Mouse (Mus musculus) forebrain, embryonic 11.5 days (tissue): ENCODE results near the gene Tnks1bp1. TPM values are rescaled to one million over a fixed set of nuclear protein-coding genes. Genes with fewer than 3 reads are reported as not detected.

Experiments used
- ATAC-seq: fragments of 200-750 bp; cut with Nextera tagmentation; replicated peaks from 2 replicates; pipeline ENCODE4 v1.8.0; 2017; ENCODE audit warnings: moderate TSS enrichment; ENCODE audit not compliant: low FRiP score
- DNase-seq: peaks from one replicate; pipeline ENCODE4 v3.0.0-alpha.2; 2017; ENCODE audit warnings: low spot score
- H3K27ac ChIP-seq: fragments of 300-500 bp; sonication (generic); 2 replicates; pipeline ENCODE4 v1.5.1; 2014; ENCODE audit warnings: low read depth, low read length
- H3K27me3 ChIP-seq: fragments of 300-500 bp; sonication (generic); 2 replicates; pipeline ENCODE4 v1.6.1; 2014; ENCODE audit warnings: mild to moderate bottlenecking, low read length, mixed read lengths; ENCODE audit not compliant: control insufficient read depth, insufficient read depth
- H3K36me3 ChIP-seq: fragments of 300-500 bp; sonication (generic); 2 replicates; pipeline ENCODE4 v1.6.1; 2014; ENCODE audit warnings: mild to moderate bottlenecking, low read length, moderate library complexity, mixed read lengths; ENCODE audit not compliant: control insufficient read depth, insufficient read depth
- H3K4me1 ChIP-seq: fragments of 300-500 bp; sonication (generic); replicated peaks from 2 replicates; pipeline ENCODE4 v1.6.1; 2014; ENCODE audit warnings: low read length, mixed read lengths; ENCODE audit not compliant: control insufficient read depth, insufficient read depth
- H3K4me2 ChIP-seq: fragments of 300-500 bp; sonication (generic); 2 replicates; pipeline ENCODE4 v1.6.1; 2014; ENCODE audit warnings: low read depth, mild to moderate bottlenecking, low read length, moderate library complexity, mixed read lengths; ENCODE audit not compliant: severe bottlenecking
- H3K4me3 ChIP-seq: fragments of 300-500 bp; sonication (generic); 2 replicates; pipeline ENCODE4 v1.5.1; 2014; ENCODE audit warnings: low read depth, low read length
- H3K9ac ChIP-seq: fragments of 300-500 bp; sonication (generic); 2 replicates; pipeline ENCODE4 v1.6.1; 2014; ENCODE audit warnings: low read length
- H3K9me3 ChIP-seq: fragments of 300-500 bp; sonication (generic); 2 replicates; pipeline ENCODE4 v1.6.1; 2016; ENCODE audit warnings: low read length, mixed read lengths; ENCODE audit not compliant: control insufficient read depth
- WGBS: fragments of 180-500 bp; shearing (Covaris S2); extraction: QIAGEN DNeasy Blood & Tissue Kit; methylation state at CpG from one replicate; pipeline ENCODE4 v1.1.7; 2014; 5-methylcytosine and 5-hydroxymethylcytosine counted together
- polyA plus RNA-seq: library from polyadenylated mRNA; unstranded; fragments of >200 nt; fragmentation: Nextera tagmentation; extraction: Ambion mirVana; gene quantifications from 2 replicates; pipeline ENCODE4 v1.2.1, GENCODE M21; 2014

Gene Tnks1bp1
- polyA plus RNA-seq, 1 experiment from 2014 or later, result 10.2 TPM

DNA sequence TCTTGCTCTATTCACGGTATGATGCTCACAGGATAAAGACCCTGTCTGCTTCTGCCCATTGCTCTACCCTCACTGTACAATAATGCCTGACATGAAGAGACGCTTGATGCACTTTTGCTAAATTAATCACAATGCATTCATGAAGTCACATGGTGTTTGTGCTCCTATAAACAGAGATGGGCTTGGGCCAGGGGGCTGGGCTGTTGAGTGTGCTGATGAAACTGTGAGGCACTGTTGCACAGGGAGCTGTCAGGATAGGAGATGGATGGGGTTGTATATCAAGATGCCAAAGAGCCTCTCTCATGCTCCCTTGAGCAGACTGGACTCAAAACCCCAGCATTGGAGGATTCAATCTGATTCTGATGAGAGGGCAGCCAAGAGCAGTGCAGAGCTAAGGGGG is 14.7 kb upstream of the Tnks1bp1 start:
- ATAC-seq, result no peak

DNA sequence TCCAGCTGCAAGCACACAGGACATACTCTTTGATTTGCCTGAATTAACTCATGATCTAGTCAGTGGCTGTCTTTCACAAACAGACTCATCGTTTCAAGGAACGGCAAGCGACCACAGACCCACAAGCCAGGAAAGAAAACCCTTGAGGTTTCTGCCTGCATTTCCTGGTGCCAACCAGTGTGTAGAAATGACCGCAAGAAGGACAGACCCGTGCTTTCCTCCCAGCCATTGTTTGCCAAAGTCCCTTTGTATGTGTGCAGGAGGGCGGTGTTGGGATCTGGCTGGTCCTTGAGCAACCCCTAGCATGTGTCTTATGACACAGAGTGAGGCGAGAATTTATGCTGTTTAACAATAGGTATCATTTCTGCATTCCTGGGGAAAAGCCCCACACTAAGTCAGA is 13.7 kb upstream of the Tnks1bp1 start:
- H3K27ac ChIP-seq, result no peak overlapping the region
- no peak for DNase-seq
- no peaks in the 10 kb centered on the region for H3K9me3 ChIP-seq
- H3K4me1 ChIP-seq, result peaks cover 10% of the 10 kb centered on the region
- no peak overlapping the region for H3K4me2 ChIP-seq
- ATAC-seq, result no peak
- H3K36me3 ChIP-seq, result no peaks in the 10 kb centered on the region
- no peak overlapping the region for H3K9ac ChIP-seq
- no peaks in the 10 kb centered on the region for H3K27me3 ChIP-seq
- no peak overlapping the region for H3K4me3 ChIP-seq
- 84% methylated on average over 7 of the region's 7 CpGs for WGBS

More for the DNA sequence above, 14.7 kb upstream of the Tnks1bp1 start:
- H3K9me3 ChIP-seq, result no peaks in the 10 kb centered on the region
- no peaks in the 10 kb centered on the region for H3K36me3 ChIP-seq
- no peak for DNase-seq
- no peak overlapping the region for H3K4me3 ChIP-seq
- H3K9ac ChIP-seq, result no peak overlapping the region
- WGBS, result 92% methylated on average over 2 of the region's 2 CpGs
- peaks cover 4% of the 10 kb centered on the region for H3K4me1 ChIP-seq
- H3K4me2 ChIP-seq, result no peak overlapping the region
- H3K27ac ChIP-seq, result no peak overlapping the region
- H3K27me3 ChIP-seq, result no peaks in the 10 kb centered on the region

DNA sequence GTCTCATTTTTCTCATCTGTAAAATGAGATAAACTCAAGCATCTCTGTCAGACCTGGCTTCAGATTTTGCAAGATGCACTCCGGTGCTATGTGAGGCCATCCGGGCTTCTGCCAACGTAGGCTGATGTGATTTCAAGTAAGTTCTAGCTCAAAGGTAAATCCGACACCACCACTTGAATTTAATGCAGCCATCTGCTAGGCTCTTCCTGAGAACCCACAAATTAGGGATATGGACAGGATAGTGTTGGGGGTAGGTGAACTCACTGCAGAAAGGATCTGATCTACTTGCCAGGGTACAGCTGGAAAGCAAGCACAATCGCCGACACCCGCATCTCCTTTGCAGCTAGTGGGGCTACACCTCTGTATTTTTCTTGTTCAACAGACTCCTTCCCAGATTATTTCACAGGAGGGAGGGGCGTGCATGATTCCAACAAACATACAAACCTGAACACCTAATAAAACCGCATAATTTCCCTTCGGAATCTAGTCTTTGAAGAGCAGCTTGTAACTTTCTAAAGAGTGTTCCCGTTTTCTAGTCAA is 11.2 kb upstream of the Tnks1bp1 start:
- H3K9me3 ChIP-seq, result no peaks in the 10 kb centered on the region
- H3K4me3 ChIP-seq, result peak overlapping the region; percentile 80
- peak overlapping the region; percentile 66 for H3K4me2 ChIP-seq
- no peaks in the 10 kb centered on the region for H3K27me3 ChIP-seq
- H3K4me1 ChIP-seq, result peaks cover 10% of the 10 kb centered on the region
- ATAC-seq (peak; percentile 47), DNase-seq (peak; percentile 64)
- H3K27ac ChIP-seq, result 0 out of 2 replicates have a peak overlapping the region, but pooled peaks have one; percentile 31
- WGBS, result 10% methylated on average over 11 of the region's 11 CpGs
- peaks cover 16% of the 10 kb centered on the region for H3K36me3 ChIP-seq
- peak overlapping the region; percentile 97 for H3K9ac ChIP-seq

DNA sequence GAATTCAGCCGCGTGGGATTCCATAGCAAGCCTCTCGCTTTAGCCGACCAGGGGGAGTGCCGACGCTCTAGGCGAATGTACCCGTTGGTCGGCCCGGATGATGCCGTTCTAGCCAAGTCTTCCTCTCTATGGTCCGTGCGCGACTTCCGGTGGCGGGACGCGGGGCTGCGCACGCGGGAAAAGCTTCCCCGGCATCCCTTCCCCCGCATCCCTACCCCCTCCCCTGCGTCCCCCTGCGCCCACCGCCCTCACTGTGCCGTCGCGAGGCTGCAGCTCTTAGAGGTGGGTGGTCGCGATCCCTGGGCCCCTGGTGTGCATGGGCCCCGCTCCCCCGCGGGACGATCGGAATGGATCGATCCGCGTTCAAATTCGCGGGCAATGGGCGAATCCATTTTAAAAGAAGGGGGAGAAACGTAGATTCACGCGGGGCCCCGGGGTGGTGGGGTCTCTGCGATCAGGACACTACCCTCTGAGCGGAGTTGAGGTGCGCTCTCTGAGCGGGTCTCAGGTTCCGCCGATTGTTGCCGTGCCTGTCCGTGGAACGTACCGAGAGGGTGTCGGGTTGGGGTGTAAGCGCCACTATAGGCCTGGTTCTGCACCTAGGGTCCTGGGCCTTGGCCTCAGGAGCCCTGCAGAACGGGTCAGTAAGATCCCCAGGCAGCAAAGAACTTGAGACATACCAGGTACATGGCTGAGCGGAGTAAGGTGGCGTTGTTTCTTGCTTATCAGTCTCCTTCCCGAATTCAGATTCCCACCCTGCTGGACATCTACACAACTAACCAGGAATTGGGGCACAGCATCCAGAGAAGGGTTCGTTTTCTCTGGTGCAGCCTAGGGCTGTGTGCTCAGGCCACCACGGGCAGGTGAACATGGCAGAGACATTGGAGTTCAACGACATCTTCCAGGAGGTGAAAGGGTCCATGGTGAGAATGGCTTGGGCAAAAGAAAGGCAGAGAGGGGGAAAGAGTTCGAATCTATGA is 10.5 kb upstream of the Tnks1bp1 start, which contains the start of the genes Ssrp1 and P2rx3:
Gene Ssrp1, plus strand, starts transcription at position 188 of the 980 bp plus-strand sequence.
Gene P2rx3, minus strand, starts transcription at position 416 of the 980 bp plus-strand sequence.
- Histone ChIP-seq H3K9me3 (no peaks in the 10 kb centered on the region), H3K4me3 (peak within 1 kb of the TSS; percentile 80), H3K27ac (peak within 1 kb of the TSS; percentile 81), H3K27me3 (no peaks in the 10 kb centered on the region), H3K4me1 (peaks cover 10% of the 10 kb centered on the region), H3K4me2 (peak within 1 kb of the TSS; percentile 88), H3K9ac (peak within 1 kb of the TSS; percentile 97), H3K36me3 (peaks cover 21% of the 10 kb centered on the region)
- peak; percentile 95 for DNase-seq
- peak; percentile 96 for ATAC-seq
- 1% methylated on average over 66 of the region's 66 CpGs for WGBS

DNA sequence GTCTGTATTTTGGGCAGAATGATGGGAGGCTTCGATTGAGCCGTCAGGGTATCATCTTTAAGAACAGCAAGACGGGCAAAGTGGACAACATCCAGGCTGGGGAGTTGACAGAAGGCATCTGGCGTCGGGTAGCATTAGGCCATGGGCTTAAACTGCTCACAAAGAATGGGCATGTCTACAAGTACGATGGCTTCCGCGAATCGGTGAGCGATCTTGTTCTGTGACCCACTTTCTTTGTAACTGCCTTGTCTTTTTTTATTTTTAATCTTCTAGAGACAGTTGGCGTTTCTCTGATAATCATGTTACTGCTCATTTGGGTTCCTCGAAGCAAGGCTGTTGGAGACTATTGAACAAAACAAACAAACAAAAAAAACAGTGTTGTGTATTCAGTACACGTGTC is 9.5 kb upstream of the Tnks1bp1 start:
- Histone ChIP-seq H3K27ac (no peak overlapping the region), H3K9ac (peak overlapping the region; percentile 97), H3K27me3 (no peaks in the 10 kb centered on the region), H3K36me3 (peaks cover 25% of the 10 kb centered on the region), H3K9me3 (no peaks in the 10 kb centered on the region), H3K4me3 (peak overlapping the region; percentile 80), H3K4me1 (peaks cover 10% of the 10 kb centered on the region), H3K4me2 (peak overlapping the region; percentile 88)
- ATAC-seq, result no peak
- DNase-seq, result no peak
- WGBS, result 84% methylated on average over 13 of the region's 13 CpGs

DNA sequence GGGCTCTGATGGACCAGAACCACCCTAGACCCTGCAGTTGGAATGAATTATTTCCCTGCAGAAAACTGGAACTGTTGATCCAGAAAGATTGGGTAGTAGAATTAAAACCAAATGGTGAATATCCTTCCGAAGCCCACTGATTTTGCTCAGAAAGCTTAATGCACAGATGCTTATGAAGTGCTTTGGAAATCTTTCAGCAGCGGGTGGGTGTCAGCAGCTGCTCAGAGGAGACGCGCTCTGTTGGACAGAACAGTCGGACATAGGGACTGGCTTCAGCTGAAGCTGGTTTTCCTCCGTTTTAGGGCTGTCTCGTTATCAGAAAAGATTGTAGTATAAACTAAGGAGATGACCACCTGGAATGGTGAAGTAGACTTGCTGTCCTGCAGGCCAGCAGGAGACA is 4.2 kb upstream of the Tnks1bp1 start:
- ATAC-seq, result no peak
- Histone ChIP-seq H3K9ac (no peak overlapping the region), H3K27ac (no peak overlapping the region), H3K4me1 (peaks cover 9% of the 10 kb centered on the region), H3K36me3 (peaks cover 30% of the 10 kb centered on the region), H3K27me3 (no peaks in the 10 kb centered on the region), H3K9me3 (no peaks in the 10 kb centered on the region), H3K4me3 (no peak overlapping the region), H3K4me2 (no peak overlapping the region)
- no peak for DNase-seq
- WGBS, result 93% methylated on average over 7 of the region's 7 CpGs

DNA sequence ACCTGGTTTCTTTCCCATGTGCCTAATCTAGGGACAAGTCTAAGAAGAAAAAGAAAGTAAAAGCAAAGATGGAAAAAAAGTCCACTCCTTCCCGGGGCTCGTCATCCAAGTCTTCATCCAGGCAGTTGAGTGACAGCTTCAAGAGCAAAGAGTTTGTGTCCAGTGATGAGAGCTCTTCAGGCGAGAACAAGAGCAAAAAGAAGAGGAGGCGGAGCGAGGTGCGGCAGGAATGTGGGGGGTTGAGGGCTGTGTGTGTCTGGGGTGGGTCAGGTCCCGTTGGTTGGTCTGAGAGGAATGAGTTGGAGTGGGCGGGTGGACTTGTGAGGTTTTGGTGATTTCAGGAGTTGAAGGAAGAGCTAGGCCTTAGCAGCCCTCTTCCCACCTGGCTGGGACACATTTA is 1.6 kb upstream of the Tnks1bp1 start:
- no peak overlapping the region for H3K9ac ChIP-seq
- peaks cover 18% of the 10 kb centered on the region for H3K36me3 ChIP-seq
- H3K27me3 ChIP-seq, result no peaks in the 10 kb centered on the region
- no peaks in the 10 kb centered on the region for H3K9me3 ChIP-seq
- ATAC-seq, result no peak
- H3K27ac ChIP-seq, result no peak overlapping the region
- H3K4me2 ChIP-seq, result no peak overlapping the region
- WGBS, result 82% methylated on average over 8 of the region's 8 CpGs
- H3K4me1 ChIP-seq, result peaks cover 28% of the 10 kb centered on the region
- no peak overlapping the region for H3K4me3 ChIP-seq
- no peak for DNase-seq

DNA sequence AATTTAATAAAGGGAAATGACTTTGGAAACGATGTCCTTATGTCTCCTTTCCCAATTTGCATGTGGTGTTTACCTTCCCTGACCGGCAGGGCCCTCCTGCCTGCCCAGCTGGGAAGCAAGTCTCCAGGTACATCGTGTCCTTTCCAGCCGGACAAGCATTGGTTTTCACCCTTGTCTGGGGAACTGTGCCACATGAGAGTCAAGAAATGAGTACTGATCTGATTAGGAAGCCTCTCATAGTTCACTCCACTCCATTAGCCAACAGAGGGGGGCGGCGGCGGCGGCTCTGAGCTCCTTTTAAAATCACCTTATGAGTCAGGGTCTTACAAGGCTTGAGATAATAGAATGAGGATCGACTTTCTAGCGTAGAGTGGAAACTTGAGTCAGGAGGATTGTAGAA is 741 bp upstream of the Tnks1bp1 start:
- Histone ChIP-seq H3K4me1 (peaks cover 28% of the 10 kb centered on the region), H3K27ac (no peak overlapping the region; the same call in 1 of the 2 replicates), H3K36me3 (peaks cover 9% of the 10 kb centered on the region), H3K27me3 (no peaks in the 10 kb centered on the region), H3K4me2 (peak overlapping the region; percentile 60), H3K9me3 (no peaks in the 10 kb centered on the region), H3K9ac (peak overlapping the region; percentile 45), H3K4me3 (peak overlapping the region; percentile 66)
- ATAC-seq (no peak), DNase-seq (no peak)
- 57% methylated on average over 10 of the region's 10 CpGs for WGBS
